Mouse (Mus musculus) cerebellum, adult 9-10 months (tissue): ENCODE data around the gene Ube2j1.
A peak's percentile ranks its signal among the peaks of the same experiment; 100 is the strongest.

ENCODE experiments used
- DNase-seq: peaks from one replicate; pipeline ENCODE4 v3.0.0; 2022

The Ube2j1 gene

GRCm38 (mm10) chr4:33018361-33018999, 12.7 kb upstream of the Ube2j1 start:
- peak; percentile 93 for DNase-seq

GRCm38 (mm10) chr4:33024420-33024819, 6.8 kb upstream of the Ube2j1 start:
- DNase-seq, result no peak

GRCm38 (mm10) chr4:33029104-33029503, 2.1 kb upstream of the Ube2j1 start:
- DNase-seq, result no peak

GRCm38 (mm10) chr4:33030264-33031194, 687 bp upstream of the Ube2j1 start:
- DNase-seq, result peak; percentile 59

GRCm38 (mm10) chr4:33032045-33032444, 829 bp downstream of the Ube2j1 start:
- peak; percentile 36 for DNase-seq

- DNase-seq, result no peak
Observed at GRCm38 (mm10) chr4:33033515-33033914, 2.3 kb downstream of the Ube2j1 start.

- no peak for DNase-seq
Observed at GRCm38 (mm10) chr4:33039826-33040225, 8.6 kb downstream of the Ube2j1 start.

- no peak for DNase-seq
Observed at GRCm38 (mm10) chr4:33049601-33050000, 18.4 kb downstream of the Ube2j1 start.

GRCm38 (mm10) chr4:33052055-33052454, 20.8 kb downstream of the Ube2j1 start:
- no peak for DNase-seq

- DNase-seq, result no peak
Observed at GRCm38 (mm10) chr4:33052650-33053049, 21.4 kb downstream of the Ube2j1 start.

- DNase-seq, result no peak
Observed at GRCm38 (mm10) chr4:33054426-33054825, 23.2 kb downstream of the Ube2j1 start.

- DNase-seq, result no peak
Observed at GRCm38 (mm10) chr4:33056317-33056716, 25.1 kb downstream of the Ube2j1 start.

GRCm38 (mm10) chr4:33057890-33058687, 26.9 kb downstream of the Ube2j1 start:
- DNase-seq, result no peak

GRCm38 (mm10) chr4:33061158-33061557, 29.9 kb downstream of the Ube2j1 start:
- DNase-seq, result no peak

- no peak for DNase-seq
Observed at GRCm38 (mm10) chr4:33062981-33063380, 31.8 kb downstream of the Ube2j1 start, which contains the start of gene Gabrr2. TSS of gene Gabrr2 (plus strand) at chr4:33062999.

GRCm38 (mm10) chr4:33064986-33065385, 33.8 kb downstream of the Ube2j1 start:
- DNase-seq, result no peak

GRCm38 (mm10) chr4:33066223-33066960, 35.2 kb downstream of the Ube2j1 start:
- no peak for DNase-seq

GRCm38 (mm10) chr4:33067331-33067730, 36.1 kb downstream of the Ube2j1 start:
- no peak for DNase-seq

GRCm38 (mm10) chr4:33067826-33068225, 36.6 kb downstream of the Ube2j1 start:
- DNase-seq, result peak; percentile 55

GRCm38 (mm10) chr4:33068894-33069293, 37.7 kb downstream of the Ube2j1 start:
- peak; percentile 98 for DNase-seq

- DNase-seq, result no peak
Observed at GRCm38 (mm10) chr4:33070326-33070725, 39.1 kb downstream of the Ube2j1 start.

GRCm38 (mm10) chr4:33071337-33071736, 40.1 kb downstream of the Ube2j1 start:
- DNase-seq, result no peak
